Mouse (Mus musculus) bone marrow macrophage, adult 2 months (primary cell): ENCODE data around the gene Nop53. TPM values are rescaled to one million over a fixed set of nuclear protein-coding genes. Genes with fewer than 3 reads are reported as not detected.

Experiments used
- H3K27ac ChIP-seq: 2 replicates; pipeline ENCODE4 v1.5.1; 2012; ENCODE audit warnings: low read depth, low read length; ENCODE audit not compliant: insufficient read depth
- H3K4me1 ChIP-seq: 2 replicates; pipeline ENCODE4 v1.6.1; 2012; ENCODE audit warnings: low read length; ENCODE audit not compliant: control insufficient read depth, insufficient read depth
- H3K4me3 ChIP-seq: 2 replicates; pipeline ENCODE4 v1.5.1; 2012; ENCODE audit warnings: mild to moderate bottlenecking, low read length, moderate library complexity; ENCODE audit not compliant: insufficient read depth
- CTCF ChIP-seq: IDR thresholded peaks from 2 replicates; pipeline ENCODE4 v1.5.1; 2012; ENCODE audit warnings: low read depth, mild to moderate bottlenecking, low read length, moderate library complexity
- POLR2A ChIP-seq: IDR thresholded peaks from 2 replicates; pipeline ENCODE4 v1.6.1; 2012; ENCODE audit warnings: mild to moderate bottlenecking, low read depth, low read length, borderline replicate concordance
- polyA plus RNA-seq: library from polyadenylated mRNA; stranded (reverse); fragments of >200 nt; gene quantifications from 2 replicates; pipeline ENCODE4 v1.2.4, GENCODE M21; 2012; ENCODE audit not compliant: missing spikeins, insufficient read depth, insufficient read length

Gene Nop53
- polyA plus RNA-seq, 1 experiment: 188 TPM

DNA sequence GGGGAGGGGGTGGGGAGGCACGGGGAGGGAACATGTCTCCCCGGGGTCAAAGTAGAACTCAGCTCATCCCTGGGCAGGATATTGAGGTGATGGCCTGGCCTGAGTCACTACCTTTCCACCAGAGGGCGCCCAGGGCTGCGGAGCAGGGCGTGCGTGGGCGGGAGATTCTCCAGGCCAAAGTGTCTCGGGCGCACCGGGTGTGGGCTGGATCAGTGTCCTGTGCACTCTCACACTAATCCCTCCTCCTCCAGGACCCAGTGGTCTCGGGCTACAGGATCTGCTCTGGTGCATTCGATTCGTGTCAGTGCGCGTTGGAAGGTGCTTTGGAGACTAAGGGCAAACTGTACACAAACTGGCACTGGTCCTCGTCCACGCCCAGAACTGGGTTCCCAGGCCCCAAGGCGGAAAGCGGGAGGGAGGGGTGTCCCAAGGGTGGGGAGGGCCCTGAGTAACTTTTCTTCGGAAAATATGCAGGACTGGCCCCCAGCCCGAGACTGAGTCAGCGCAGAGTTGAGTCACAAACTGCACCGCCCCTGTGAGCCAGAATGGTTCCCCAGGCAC, 2.6 kb upstream of the Nop53 start:
- Histone ChIP-seq H3K27ac (no peak overlapping the region), H3K4me3 (peak overlapping the region; percentile 43), H3K4me1 (peaks cover 16% of the 10 kb centered on the region)
- TF ChIP-seq POLR2A (no peak), CTCF (peak; percentile 57; the same call in 1 of the 2 replicates)

DNA sequence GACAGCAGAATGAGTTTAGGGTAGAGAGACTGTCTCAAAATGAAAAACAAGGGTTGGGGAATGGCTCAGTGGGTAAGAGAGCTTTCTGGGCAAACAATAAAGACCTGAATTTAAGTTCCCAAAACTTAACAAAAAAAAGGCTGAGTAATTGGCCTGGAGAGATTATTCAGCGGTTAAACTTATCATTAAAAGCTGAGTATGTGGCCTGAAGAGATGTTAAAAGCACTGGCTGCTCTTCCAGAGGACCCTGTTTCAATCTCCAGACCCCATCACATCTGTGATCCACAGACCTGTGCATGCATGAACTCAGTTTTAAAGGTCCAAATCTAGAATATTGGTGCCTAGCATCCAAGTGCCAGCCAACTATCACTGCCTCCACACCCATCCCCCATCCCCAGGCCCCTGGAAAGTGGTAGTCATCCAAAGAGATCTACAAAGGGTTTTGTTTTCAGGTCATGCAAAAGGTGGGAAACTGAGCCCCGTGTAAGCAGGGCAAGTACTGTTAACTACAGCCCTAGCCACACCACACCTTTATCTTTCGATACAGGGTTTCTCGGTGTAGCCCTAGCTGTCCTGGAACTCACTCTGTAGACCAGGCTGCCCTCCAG, 1.9 kb upstream of the Nop53 start:
- TF ChIP-seq POLR2A (no peak), CTCF (no peak)
- Histone ChIP-seq H3K27ac (no peak overlapping the region), H3K4me1 (peaks cover 16% of the 10 kb centered on the region), H3K4me3 (no peak overlapping the region)

- H3K27ac ChIP-seq: peak overlapping the region; percentile 17; the same call in 1 of the 2 replicates
- peak overlapping the region; percentile 72 for H3K4me3 ChIP-seq
- TF ChIP-seq POLR2A (no peak), CTCF (no peak)
- peaks cover 16% of the 10 kb centered on the region for H3K4me1 ChIP-seq
These were observed 663 bp downstream of the Nop53 start for GRCm38 (mm10) chr7:15945211-15945610.

DNA sequence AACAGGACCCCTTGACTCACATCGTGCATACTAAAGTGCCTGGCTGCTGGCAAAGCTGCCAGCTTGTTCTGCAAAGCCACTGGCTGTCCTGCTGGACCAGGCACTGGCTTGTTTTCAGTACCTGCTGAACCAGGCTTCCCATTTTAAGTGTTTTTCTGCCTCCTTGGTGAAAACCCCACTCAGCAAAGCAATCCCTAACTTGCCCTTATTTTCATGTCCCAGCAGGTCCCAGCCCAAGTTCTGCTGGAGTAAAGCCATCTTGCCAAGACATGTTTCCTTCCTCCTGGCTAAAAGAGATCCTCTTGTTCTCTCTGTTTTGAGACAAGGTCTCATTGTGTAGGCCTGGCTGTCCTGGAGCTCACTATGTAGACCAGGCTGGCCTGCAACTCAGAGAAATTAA, 1.6 kb downstream of the Nop53 start:
- TF ChIP-seq CTCF (no peak), POLR2A (no peak)
- H3K4me1 ChIP-seq: peaks cover 13% of the 10 kb centered on the region
- no peak overlapping the region for H3K27ac ChIP-seq
- peak overlapping the region; percentile 21; the same call in 1 of the 2 replicates for H3K4me3 ChIP-seq

- Histone ChIP-seq H3K4me1 (no peaks in the 10 kb centered on the region), H3K27ac (no peak overlapping the region), H3K4me3 (no peak overlapping the region)
- TF ChIP-seq POLR2A (no peak), CTCF (no peak)
These were observed 7.3 kb downstream of the Nop53 start for GRCm38 (mm10) chr7:15938621-15939020.

DNA sequence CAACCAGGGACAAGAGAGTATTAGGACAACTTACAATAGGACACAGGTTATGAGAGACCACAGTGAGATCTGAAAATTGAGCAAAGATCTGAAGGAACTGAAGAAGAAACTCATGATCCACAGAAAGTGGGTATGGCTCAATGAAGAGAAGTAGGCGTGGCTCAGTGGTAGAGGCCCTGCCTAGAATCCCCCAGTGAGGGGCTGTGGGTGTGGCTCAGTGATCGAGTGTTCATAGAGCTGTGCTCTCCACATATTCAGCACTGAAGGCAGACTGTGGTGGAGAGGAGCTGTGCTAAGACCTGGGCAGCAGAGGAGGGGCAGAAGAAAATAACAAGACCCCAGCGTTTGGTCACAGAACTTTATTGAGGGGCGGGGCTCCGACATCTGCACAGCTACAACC, 8.4 kb downstream of the Nop53 start:
- no peaks in the 10 kb centered on the region for H3K4me1 ChIP-seq
- H3K4me3 ChIP-seq: no peak overlapping the region
- no peak overlapping the region for H3K27ac ChIP-seq
- TF ChIP-seq CTCF: no peak
- no peak for TF ChIP-seq POLR2A

GRCm38 (mm10) chr7:15933437-15934359, 12.2 kb downstream of the Nop53 start:
- no peak overlapping the region for H3K27ac ChIP-seq
- H3K4me3 ChIP-seq: no peak overlapping the region
- no peak for TF ChIP-seq POLR2A
- no peaks in the 10 kb centered on the region for H3K4me1 ChIP-seq

GRCm38 (mm10) chr7:15931635-15932034, 14.2 kb downstream of the Nop53 start:
- no peak overlapping the region for H3K4me3 ChIP-seq
- TF ChIP-seq POLR2A (no peak), CTCF (no peak)
- H3K4me1 ChIP-seq: no peaks in the 10 kb centered on the region
- H3K27ac ChIP-seq: no peak overlapping the region

DNA sequence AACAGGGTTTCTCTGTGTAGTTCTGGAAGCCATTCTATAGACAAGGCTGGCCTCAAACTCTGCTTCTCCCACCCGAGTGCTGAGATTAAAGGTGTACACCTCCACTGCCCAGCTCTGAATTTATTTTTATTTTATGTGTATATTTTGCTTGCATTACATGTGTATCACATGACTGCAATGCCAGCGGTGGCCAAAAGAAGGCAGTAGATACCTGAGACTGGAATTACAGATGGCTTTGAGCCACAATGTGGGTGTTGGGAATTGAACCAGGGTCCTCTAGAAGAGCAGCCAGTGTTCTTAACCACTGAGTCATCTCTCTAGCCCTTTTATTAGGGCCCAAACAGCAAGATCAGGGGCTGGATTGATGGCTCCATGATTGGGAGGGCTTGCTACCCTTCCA, 15.3 kb downstream of the Nop53 start:
- Histone ChIP-seq H3K4me3 (no peak overlapping the region), H3K4me1 (no peaks in the 10 kb centered on the region), H3K27ac (no peak overlapping the region)
- no peak for TF ChIP-seq POLR2A
- TF ChIP-seq CTCF: no peak

DNA sequence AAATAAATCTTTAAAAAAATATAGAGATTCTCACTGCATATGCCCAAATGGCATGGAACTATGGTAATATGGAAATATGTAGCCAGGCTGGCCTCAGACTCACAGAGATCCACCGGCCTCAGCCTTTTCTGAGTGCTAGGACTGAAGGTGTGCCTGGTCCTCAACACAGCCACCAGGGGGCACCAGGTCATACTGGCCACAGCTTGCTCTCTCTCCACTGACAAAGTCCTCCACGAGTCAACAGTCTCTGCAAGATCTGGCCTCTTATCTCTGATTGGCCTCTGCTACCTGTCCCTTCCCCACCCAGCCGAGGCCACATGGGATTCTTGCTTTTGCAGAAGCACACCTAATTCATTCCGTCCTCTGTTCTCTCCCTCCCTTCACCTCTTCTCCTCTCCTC, 16.0 kb downstream of the Nop53 start:
- Histone ChIP-seq H3K4me1 (no peaks in the 10 kb centered on the region), H3K27ac (no peak overlapping the region), H3K4me3 (no peak overlapping the region)
- TF ChIP-seq CTCF (peak; percentile 32), POLR2A (no peak)
